16 mouse cellular contexts compared by ENCODE assay signal in genomic region chr10:51151833-51152232, GRCm38 (mm10).
"Had no signal": no experiment of that assay in that cellular context is flagged by ENCODE, and none has a peak within 500 bp of the region (broad histone marks: within the 10 kb centered on the region; RNA-seq: fewer than 3 reads in every experiment).

No protein-coding gene starts in this region.

- H3K9me3 ChIP-seq: neural tube, embryonic 13.5 days; neural tube, embryonic 15.5 days; stomach, embryonic 15.5 days had no signal

- H3K27ac ChIP-seq: neural tube, embryonic 13.5 days; neural tube, embryonic 15.5 days; stomach, embryonic 15.5 days; stomach, postnatal 0 days had no signal

- H3K27me3 ChIP-seq: neural tube, embryonic 15.5 days; stomach, embryonic 15.5 days had no signal

- H3K4me3 ChIP-seq: neural tube, embryonic 13.5 days; neural tube, embryonic 15.5 days; stomach, embryonic 15.5 days had no signal

- H3K36me3 ChIP-seq: neural tube, embryonic 13.5 days; neural tube, embryonic 15.5 days; stomach, embryonic 15.5 days had no signal

- DNase-seq: retina, postnatal 1 day; right cerebral cortex, adult 18-20 months; right cerebral cortex, postnatal 14 days; right cerebral cortex, postnatal 25 days; right cerebral cortex, postnatal 4 days; spleen, adult 18-20 months; thymus, adult 18-20 months; thymus, adult 2 months; thymus, postnatal 14 days; thymus, postnatal 25 days; thymus, postnatal 36 days; thymus, postnatal 4 days had no signal

- H3K4me2 ChIP-seq: neural tube, embryonic 13.5 days; neural tube, embryonic 15.5 days; stomach, embryonic 15.5 days had no signal

- H3K9ac ChIP-seq: neural tube, embryonic 13.5 days; neural tube, embryonic 15.5 days; stomach, embryonic 15.5 days had no signal
